Mouse (Mus musculus) cortical plate, adult 2 months (tissue): ENCODE measurements around the gene Slc22a1. TPM values are rescaled to one million over a fixed set of nuclear protein-coding genes. Genes with fewer than 3 reads are reported as not detected.
"Not testable (repeated sequence)": the region's sequence is repeated elsewhere in the genome, so short reads cannot be mapped to it uniquely, and the experiment has no call there.

Source experiments
- H3K27ac ChIP-seq: fragments of 200-500 bp; 2 replicates; pipeline ENCODE4 v1.5.1; 2012; ENCODE audit warnings: low read length, control low read depth, inconsistent platforms; ENCODE audit not compliant: insufficient read depth
- H3K4me1 ChIP-seq: fragments of 200-500 bp; 2 replicates; pipeline ENCODE4 v1.6.1; 2011; ENCODE audit warnings: low read length; ENCODE audit not compliant: control insufficient read depth, insufficient read depth
- H3K4me3 ChIP-seq: fragments of 200-500 bp; 2 replicates; pipeline ENCODE4 v1.5.1; 2011; ENCODE audit warnings: mild to moderate bottlenecking, low read length, control low read depth; ENCODE audit not compliant: insufficient read depth
- CTCF ChIP-seq: fragments of 200-500 bp; IDR thresholded peaks from 2 replicates; pipeline ENCODE4 v1.5.1; 2011; ENCODE audit warnings: mild to moderate bottlenecking, control low read depth, low read length; ENCODE audit not compliant: insufficient read depth; ENCODE audit errors: extremely low read depth
- POLR2A ChIP-seq: fragments of 200-500 bp; IDR thresholded peaks from 2 replicates; pipeline ENCODE4 v1.6.1; 2011; ENCODE audit warnings: mild to moderate bottlenecking, low read length, control low read depth; ENCODE audit not compliant: insufficient read depth; ENCODE audit errors: extremely low read depth
- polyA plus RNA-seq: library from polyadenylated mRNA; depleted of rRNA; stranded (reverse); fragments of >200 nt; gene quantifications from 2 replicates; pipeline ENCODE4 v1.2.3, GENCODE M21; 2012

The Slc22a1 gene
- polyA plus RNA-seq, 1 experiment, result 0.90 TPM

GRCm38 (mm10) chr17:12688427-12689110, 12.9 kb upstream of the Slc22a1 start:
- TF ChIP-seq CTCF, result no peak
- no peak for TF ChIP-seq POLR2A
- no peak overlapping the region for H3K4me3 ChIP-seq
- no peak overlapping the region for H3K27ac ChIP-seq
- no peaks in the 10 kb centered on the region for H3K4me1 ChIP-seq

- H3K4me3 ChIP-seq, result no peak overlapping the region
- TF ChIP-seq CTCF (no peak), POLR2A (no peak)
Measured at GRCm38 (mm10) chr17:12684928-12685624, 9.4 kb upstream of the Slc22a1 start.

GRCm38 (mm10) chr17:12684412-12684811, 8.8 kb upstream of the Slc22a1 start:
- Histone ChIP-seq H3K4me3 (no peak overlapping the region), H3K4me1 (no peaks in the 10 kb centered on the region), H3K27ac (no peak overlapping the region)
- TF ChIP-seq CTCF (no peak), POLR2A (no peak)

More at GRCm38 (mm10) chr17:12684928-12685624, 9.4 kb upstream of the Slc22a1 start:
- no peak overlapping the region for H3K27ac ChIP-seq
- H3K4me1 ChIP-seq, result no peaks in the 10 kb centered on the region

- no peak overlapping the region for H3K27ac ChIP-seq
- H3K4me1 ChIP-seq, result no peaks in the 10 kb centered on the region
- no peak overlapping the region for H3K4me3 ChIP-seq
- no peak for TF ChIP-seq CTCF
Measured at GRCm38 (mm10) chr17:12683582-12683981, 8.0 kb upstream of the Slc22a1 start.

- no peaks in the 10 kb centered on the region for H3K4me1 ChIP-seq
- TF ChIP-seq CTCF (no peak), POLR2A (no peak)
- H3K27ac ChIP-seq, result no peak overlapping the region
- no peak overlapping the region for H3K4me3 ChIP-seq
Measured at GRCm38 (mm10) chr17:12678261-12678660, 2.6 kb upstream of the Slc22a1 start.

GRCm38 (mm10) chr17:12677139-12677538, 1.5 kb upstream of the Slc22a1 start:
- H3K4me3 ChIP-seq, result no peak overlapping the region
- TF ChIP-seq POLR2A (no peak), CTCF (no peak)
- no peaks in the 10 kb centered on the region for H3K4me1 ChIP-seq
- H3K27ac ChIP-seq, result no peak overlapping the region

GRCm38 (mm10) chr17:12674980-12675379, 649 bp downstream of the Slc22a1 start:
- not testable (repeated sequence) for H3K4me3 ChIP-seq, H3K4me1 ChIP-seq

GRCm38 (mm10) chr17:12673871-12674270, 1.8 kb downstream of the Slc22a1 start:
- Histone ChIP-seq H3K4me1 (no peaks in the 10 kb centered on the region), H3K27ac (no peak overlapping the region), H3K4me3 (no peak overlapping the region)
- TF ChIP-seq POLR2A, result no peak
- no peak for TF ChIP-seq CTCF

More at GRCm38 (mm10) chr17:12674980-12675379, 649 bp downstream of the Slc22a1 start:
- H3K27ac ChIP-seq, result not testable (repeated sequence)

GRCm38 (mm10) chr17:12672285-12672790, 3.3 kb downstream of the Slc22a1 start:
- H3K27ac ChIP-seq, result no peak overlapping the region
- no peak overlapping the region for H3K4me3 ChIP-seq
- no peaks in the 10 kb centered on the region for H3K4me1 ChIP-seq
- TF ChIP-seq POLR2A, result no peak
- no peak for TF ChIP-seq CTCF

GRCm38 (mm10) chr17:12671029-12671605, 4.5 kb downstream of the Slc22a1 start:
- Histone ChIP-seq H3K27ac (no peak overlapping the region), H3K4me3 (no peak overlapping the region), H3K4me1 (no peaks in the 10 kb centered on the region)
- TF ChIP-seq POLR2A (no peak), CTCF (no peak)
